Mouse (Mus musculus) kidney, postnatal 14 days (tissue): ENCODE measurements around the gene Lmtk3.

ENCODE experiments used
- DNase-seq: peaks from one replicate; pipeline ENCODE4 v3.0.0; 2022; ENCODE audit warnings: mixed read lengths

The Lmtk3 gene

GRCm38 (mm10) chr7:45783511-45784091 lies at the start of gene Lmtk3:
TSS of gene Lmtk3 (plus strand) at chr7:45783738.
- DNase-seq: peak; percentile 77

GRCm38 (mm10) chr7:45739162-45739763 lies 44.3 kb upstream of the Lmtk3 start:
- peak; percentile 89 for DNase-seq

- DNase-seq: no peak
Observed at GRCm38 (mm10) chr7:45739820-45740219, 43.7 kb upstream of the Lmtk3 start.

GRCm38 (mm10) chr7:45741308-45741707 lies 42.2 kb upstream of the Lmtk3 start:
- DNase-seq: no peak

GRCm38 (mm10) chr7:45741777-45742176 lies 41.8 kb upstream of the Lmtk3 start:
- DNase-seq: no peak

GRCm38 (mm10) chr7:45742338-45742737 lies 41.2 kb upstream of the Lmtk3 start:
- no peak for DNase-seq

GRCm38 (mm10) chr7:45744387-45744786 lies 39.2 kb upstream of the Lmtk3 start:
- peak; percentile 88 for DNase-seq

- no peak for DNase-seq
Observed at GRCm38 (mm10) chr7:45746518-45746917, 37.0 kb upstream of the Lmtk3 start.

- no peak for DNase-seq
Observed at GRCm38 (mm10) chr7:45747450-45747849, 36.1 kb upstream of the Lmtk3 start.

GRCm38 (mm10) chr7:45748110-45748509 lies 35.4 kb upstream of the Lmtk3 start:
- DNase-seq: peak; percentile 33

- DNase-seq: no peak
Observed at GRCm38 (mm10) chr7:45749401-45749800, 34.1 kb upstream of the Lmtk3 start.

GRCm38 (mm10) chr7:45750162-45750561 lies 33.4 kb upstream of the Lmtk3 start:
- peak; percentile 44 for DNase-seq

- no peak for DNase-seq
Observed at GRCm38 (mm10) chr7:45755703-45756102, 27.8 kb upstream of the Lmtk3 start.

GRCm38 (mm10) chr7:45759400-45759799 lies 24.1 kb upstream of the Lmtk3 start:
- peak; percentile 87 for DNase-seq

GRCm38 (mm10) chr7:45760151-45760550 lies 23.4 kb upstream of the Lmtk3 start:
- DNase-seq: no peak

- DNase-seq: no peak
Observed at GRCm38 (mm10) chr7:45765995-45766394, 17.5 kb upstream of the Lmtk3 start.

- no peak for DNase-seq
Observed at GRCm38 (mm10) chr7:45766764-45767163, 16.8 kb upstream of the Lmtk3 start.

- DNase-seq: no peak
Observed at GRCm38 (mm10) chr7:45767500-45767899, 16.0 kb upstream of the Lmtk3 start.

- DNase-seq: peak; percentile 33
Observed at GRCm38 (mm10) chr7:45770427-45771082, 13.0 kb upstream of the Lmtk3 start.

- DNase-seq: no peak
Observed at GRCm38 (mm10) chr7:45771101-45771500, 12.4 kb upstream of the Lmtk3 start.

- DNase-seq: no peak
Observed at GRCm38 (mm10) chr7:45775237-45775636, 8.3 kb upstream of the Lmtk3 start.

GRCm38 (mm10) chr7:45779081-45779641 lies 4.4 kb upstream of the Lmtk3 start:
- no peak for DNase-seq

GRCm38 (mm10) chr7:45782271-45782670 lies 1.3 kb upstream of the Lmtk3 start:
- no peak for DNase-seq
